Mouse (Mus musculus): ENCODE measurements at regions not wholly inside any gene's neighbourhood (a gene's known extent, or its start where the extent isn't known, plus 50 kb on each side); places are given as distances from the start of the nearest gene placed in this dataset.

GRCm38 (mm10) chr17:64548536-64548935 is 52.0 kb upstream of the Man2a1 start:
- TF ChIP-seq CTCF (IDR thresholded peaks at IDR 0.05; ENCODE audit: control insufficient read depth, insufficient read depth, low read length) = no peak
- no peak for TF ChIP-seq POLR2A (IDR thresholded peaks at IDR 0.05; ENCODE audit: borderline replicate concordance, control insufficient read depth, low read depth, low read length)

Data from bone marrow, adult 2 months (tissue).